Mouse (Mus musculus) MEL (cell line): Measurements from ENCODE around the gene Fam13a.

Source experiments
- CTCF ChIP-seq, 3 experiments: IDR thresholded peaks in 2 of 3; conservative IDR thresholded peaks in 1 of 3; 2 replicates each; pipeline ENCODE4 v1.5.1; 2011 to 2012; ENCODE audit warnings: low read length in 3 of 3, low read depth in 2 of 3, mild to moderate bottlenecking in 2 of 3, improper control_type of control experiment in 1 of 3, inconsistent platforms in 1 of 3, mixed read lengths in 1 of 3, moderate library complexity in 1 of 3; ENCODE audit not compliant: control insufficient read depth in 1 of 3, insufficient read depth in 1 of 3, poor library complexity in 1 of 3, severe bottlenecking in 1 of 3
- GATA1 ChIP-seq: IDR thresholded peaks from 2 replicates; pipeline ENCODE4 v1.6.1; 2011; ENCODE audit warnings: low read depth, low read length, improper control_type of control experiment
- MAFK ChIP-seq: IDR thresholded peaks from 2 replicates; pipeline ENCODE4 v1.6.1; 2011; ENCODE audit warnings: low read depth, mild to moderate bottlenecking, low read length, improper control_type of control experiment, borderline replicate concordance
- POLR2AphosphoS2 ChIP-seq: IDR thresholded peaks from 2 replicates; pipeline ENCODE4 v1.6.1; 2011; ENCODE audit warnings: low read length, improper control_type of control experiment
- ZKSCAN1 ChIP-seq: IDR thresholded peaks from 2 replicates; pipeline ENCODE4 v1.6.1; 2012; ENCODE audit warnings: low read depth, mild to moderate bottlenecking, inconsistent platforms, low read length, improper control_type of control experiment, moderate library complexity

GRCm38 (mm10) chr6:59053232-59053631, 28.9 kb upstream of the Fam13a start:
- TF ChIP-seq GATA1 (no peak), ZKSCAN1 (no peak), MAFK (no peak), CTCF (IDR thresholded peaks at IDR 0.05 in 2 of 3, conservative IDR thresholded peaks at IDR 0.05 in 1 of 3; ENCODE audit: control insufficient read depth in 1 of 3, insufficient read depth in 1 of 3, low read depth in 2 of 3, low read length in 3 of 3, poor library complexity in 1 of 3, severe bottlenecking in 1 of 3) (no peak), POLR2AphosphoS2 (no peak)
